Mouse (Mus musculus): ENCODE measurements at regions not wholly inside any gene's neighbourhood (a gene's known extent, or its start where the extent isn't known, plus 50 kb on each side); places are given as distances from the start of the nearest gene placed in this dataset.

DNA sequence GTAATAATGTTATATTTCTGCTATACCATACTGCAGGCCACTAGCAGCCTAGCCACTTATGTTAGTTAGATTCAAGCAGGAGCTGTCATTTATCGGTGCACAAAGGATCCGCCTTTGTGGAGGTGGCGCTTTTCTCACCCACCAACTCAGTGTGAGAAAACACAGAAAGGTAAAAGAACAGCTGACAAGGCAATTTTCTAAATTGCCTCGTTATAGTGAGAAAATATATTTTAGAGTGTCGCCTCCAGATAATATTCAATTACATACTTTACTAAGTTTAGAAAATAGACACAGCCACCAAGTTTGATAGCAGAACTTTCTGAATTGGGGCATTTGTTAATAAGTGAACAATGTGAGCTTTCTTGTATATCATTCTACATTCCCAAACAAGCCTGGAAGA lies 221.2 kb downstream of the Gm5426 start:
- intact Hi-C loops (cut with DNase I), result no loop called here
- no peak overlapping the region for H3K9ac ChIP-seq (ENCODE audit: low read depth, low read length)
- no peaks in the 10 kb centered on the region for H3K36me3 ChIP-seq (ENCODE audit: control insufficient read depth, insufficient read depth, low read length)
- H3K27ac ChIP-seq, result no peak overlapping the region
- no peak for DNase-seq
- no peak overlapping the region for H3K4me3 ChIP-seq
- no peaks in the 10 kb centered on the region for H3K79me2 ChIP-seq (replicated peaks; ENCODE audit: control insufficient read depth, insufficient read depth, low read length)
- H3K27me3 ChIP-seq (ENCODE audit: control insufficient read depth, insufficient read depth, low read length), result no peaks in the 10 kb centered on the region
- 82% methylated on average over 5 of the region's 5 CpGs for WGBS
- H3K4me1 ChIP-seq (ENCODE audit: control insufficient read depth, insufficient read depth, low read length), result no peaks in the 10 kb centered on the region
- no peak for TF ChIP-seq CTCF (IDR thresholded peaks at IDR 0.05)
- no peak for TF ChIP-seq EP300 (IDR thresholded peaks at IDR 0.05; ENCODE audit: insufficient read depth, low read depth, low read length)
- TF ChIP-seq POLR2A (IDR thresholded peaks at IDR 0.05; ENCODE audit: insufficient read depth, low read depth, low read length), result no peak

DNA sequence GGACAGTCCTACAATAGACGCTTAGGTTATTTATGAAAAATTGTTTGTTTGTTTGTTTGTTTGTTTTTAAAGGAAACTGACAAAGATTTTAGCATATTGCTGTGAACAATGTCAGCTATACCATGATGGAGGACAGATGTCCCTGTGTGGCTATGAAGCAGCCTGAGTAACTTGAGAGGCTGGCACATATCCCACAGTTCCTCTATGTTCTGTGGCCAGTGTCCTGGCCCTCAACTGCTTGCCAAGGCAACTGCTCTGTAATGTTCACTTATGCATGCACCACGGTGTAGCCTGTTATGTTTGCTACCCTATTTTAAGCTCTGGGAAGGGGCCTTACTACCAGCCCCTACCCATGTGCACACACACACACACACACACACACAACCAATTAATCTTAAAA lies 222.6 kb downstream of the Gm5426 start:
- Histone ChIP-seq H3K36me3 (ENCODE audit: control insufficient read depth, insufficient read depth, low read length) (no peaks in the 10 kb centered on the region), H3K4me3 (no peak overlapping the region), H3K27ac (no peak overlapping the region), H3K79me2 (replicated peaks; ENCODE audit: control insufficient read depth, insufficient read depth, low read length) (no peaks in the 10 kb centered on the region), H3K4me1 (ENCODE audit: control insufficient read depth, insufficient read depth, low read length) (no peaks in the 10 kb centered on the region), H3K9ac (ENCODE audit: low read depth, low read length) (no peak overlapping the region), H3K27me3 (ENCODE audit: control insufficient read depth, insufficient read depth, low read length) (no peaks in the 10 kb centered on the region)
- DNase-seq, result no peak
- intact Hi-C loops (cut with DNase I), result no loop called here
- 47% methylated on average over 2 of the region's 2 CpGs for WGBS
- TF ChIP-seq EP300 (IDR thresholded peaks at IDR 0.05; ENCODE audit: insufficient read depth, low read depth, low read length), result no peak
- no peak for TF ChIP-seq POLR2A (IDR thresholded peaks at IDR 0.05; ENCODE audit: insufficient read depth, low read depth, low read length)
- TF ChIP-seq CTCF (IDR thresholded peaks at IDR 0.05), result no peak

DNA sequence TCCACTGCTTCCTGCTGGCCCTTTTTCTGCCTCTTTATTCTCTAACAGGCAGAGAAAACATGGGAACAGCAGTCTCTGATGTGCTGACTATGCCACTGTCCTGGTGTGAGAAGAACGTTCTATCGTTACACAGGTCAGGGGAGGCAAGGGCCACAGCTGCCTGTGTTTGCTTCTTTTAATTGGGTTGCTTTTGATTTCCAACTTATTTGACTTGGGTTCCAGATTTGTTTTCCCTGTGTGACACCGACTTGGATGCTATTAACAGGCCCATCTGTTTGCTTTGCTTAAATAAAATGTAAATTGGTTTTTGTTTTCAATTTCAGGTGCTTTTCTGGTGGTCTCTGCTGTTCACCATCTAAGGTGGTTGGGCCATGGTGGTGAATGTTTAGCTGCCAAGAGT lies 225.8 kb downstream of the Gm5426 start:
- Histone ChIP-seq H3K79me2 (replicated peaks; ENCODE audit: control insufficient read depth, insufficient read depth, low read length) (no peaks in the 10 kb centered on the region), H3K4me3 (no peak overlapping the region), H3K36me3 (ENCODE audit: control insufficient read depth, insufficient read depth, low read length) (no peaks in the 10 kb centered on the region), H3K27me3 (ENCODE audit: control insufficient read depth, insufficient read depth, low read length) (no peaks in the 10 kb centered on the region), H3K27ac (no peak overlapping the region), H3K4me1 (ENCODE audit: control insufficient read depth, insufficient read depth, low read length) (no peaks in the 10 kb centered on the region), H3K9ac (ENCODE audit: low read depth, low read length) (no peak overlapping the region)
- no peak for TF ChIP-seq EP300 (IDR thresholded peaks at IDR 0.05; ENCODE audit: insufficient read depth, low read depth, low read length)
- TF ChIP-seq POLR2A (IDR thresholded peaks at IDR 0.05; ENCODE audit: insufficient read depth, low read depth, low read length), result no peak
- TF ChIP-seq CTCF (IDR thresholded peaks at IDR 0.05), result no peak
- intact Hi-C loops (cut with DNase I), result no loop called here
- WGBS, result 89% methylated on average over 3 of the region's 3 CpGs
- DNase-seq, result no peak

DNA sequence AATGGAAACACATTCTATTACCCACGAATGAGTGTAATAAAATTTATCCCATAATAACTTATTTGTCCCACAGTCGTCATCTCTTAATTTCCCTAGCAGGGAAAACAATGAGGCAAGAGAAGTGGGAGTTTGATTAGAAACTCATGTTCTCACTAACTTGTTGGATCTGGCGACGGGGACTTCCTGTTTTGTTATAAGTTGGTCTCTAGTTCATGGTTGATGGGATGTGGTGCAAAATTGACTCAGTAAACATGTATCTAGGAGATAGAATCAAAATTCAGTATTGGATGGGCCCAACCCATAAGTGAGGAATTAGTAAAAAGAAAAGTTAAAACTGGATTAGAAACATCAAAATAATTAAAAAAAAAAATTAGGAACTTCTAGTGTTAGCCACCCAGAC lies 227.5 kb downstream of the Gm5426 start:
- no peaks in the 10 kb centered on the region for H3K27me3 ChIP-seq (ENCODE audit: control insufficient read depth, insufficient read depth, low read length)
- TF ChIP-seq EP300 (IDR thresholded peaks at IDR 0.05; ENCODE audit: insufficient read depth, low read depth, low read length), result no peak
- no peak for TF ChIP-seq CTCF (IDR thresholded peaks at IDR 0.05)
- TF ChIP-seq POLR2A (IDR thresholded peaks at IDR 0.05; ENCODE audit: insufficient read depth, low read depth, low read length), result no peak
- WGBS, result 37% methylated on average over 4 of the region's 4 CpGs
- no peaks in the 10 kb centered on the region for H3K4me1 ChIP-seq (ENCODE audit: control insufficient read depth, insufficient read depth, low read length)
- H3K27ac ChIP-seq, result no peak overlapping the region
- no peak overlapping the region for H3K4me3 ChIP-seq
- no peak for DNase-seq
- H3K36me3 ChIP-seq (ENCODE audit: control insufficient read depth, insufficient read depth, low read length), result no peaks in the 10 kb centered on the region
- intact Hi-C loops (cut with DNase I), result no loop called here
- no peak overlapping the region for H3K9ac ChIP-seq (ENCODE audit: low read depth, low read length)
- H3K79me2 ChIP-seq (replicated peaks; ENCODE audit: control insufficient read depth, insufficient read depth, low read length), result no peaks in the 10 kb centered on the region

DNA sequence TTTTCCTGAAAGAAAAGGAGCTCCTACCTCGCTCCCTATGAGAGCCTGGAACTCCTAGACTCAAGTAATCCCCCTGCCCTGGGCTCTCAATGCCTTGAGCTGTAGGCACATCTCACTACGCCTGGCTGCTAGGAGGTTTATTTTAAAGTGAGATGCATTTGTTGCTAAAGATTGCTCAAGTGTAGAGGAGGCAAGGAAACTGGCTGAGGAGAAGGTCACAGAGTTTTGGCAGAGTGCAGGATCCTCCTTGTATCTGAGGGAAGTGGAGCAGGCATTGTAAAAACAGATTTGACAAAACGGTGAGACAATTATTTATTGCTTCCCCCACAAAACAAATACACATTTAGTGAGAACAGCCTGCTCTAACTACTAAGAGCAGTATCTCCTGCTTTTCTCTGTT lies 228.7 kb downstream of the Gm5426 start:
- DNase-seq, result no peak
- H3K9ac ChIP-seq (ENCODE audit: low read depth, low read length), result no peak overlapping the region
- H3K4me1 ChIP-seq (ENCODE audit: control insufficient read depth, insufficient read depth, low read length), result no peaks in the 10 kb centered on the region
- intact Hi-C loops (cut with DNase I), result no loop called here
- TF ChIP-seq EP300 (IDR thresholded peaks at IDR 0.05; ENCODE audit: insufficient read depth, low read depth, low read length), result no peak
- no peak for TF ChIP-seq POLR2A (IDR thresholded peaks at IDR 0.05; ENCODE audit: insufficient read depth, low read depth, low read length)
- H3K79me2 ChIP-seq (replicated peaks; ENCODE audit: control insufficient read depth, insufficient read depth, low read length), result no peaks in the 10 kb centered on the region
- H3K27me3 ChIP-seq (ENCODE audit: control insufficient read depth, insufficient read depth, low read length), result no peaks in the 10 kb centered on the region
- no peak overlapping the region for H3K27ac ChIP-seq
- 59% methylated on average over 3 of the region's 3 CpGs for WGBS
- H3K4me3 ChIP-seq, result no peak overlapping the region
- H3K36me3 ChIP-seq (ENCODE audit: control insufficient read depth, insufficient read depth, low read length), result no peaks in the 10 kb centered on the region

DNA sequence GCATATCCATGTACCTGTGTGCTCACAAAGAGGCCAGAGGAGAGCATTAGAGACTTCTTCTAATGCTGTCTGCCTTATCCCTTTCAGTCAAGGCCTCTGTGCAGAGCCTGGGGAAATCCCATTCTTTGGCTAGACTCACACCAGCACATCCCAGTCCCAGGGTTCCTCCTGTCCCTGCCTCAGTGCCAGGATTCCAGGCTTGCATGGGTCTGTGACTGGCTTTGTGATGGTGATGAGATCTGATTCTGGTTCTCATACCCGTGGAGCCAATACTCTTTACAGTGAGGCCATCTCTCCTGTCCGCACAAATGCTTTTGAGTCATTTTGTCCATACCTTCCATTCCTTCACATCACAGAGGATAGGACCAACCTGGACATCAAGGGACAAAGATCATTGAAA lies 230.5 kb downstream of the Gm5426 start:
- 90% methylated on average over 2 of the region's 2 CpGs for WGBS
- Histone ChIP-seq H3K36me3 (ENCODE audit: control insufficient read depth, insufficient read depth, low read length) (no peaks in the 10 kb centered on the region), H3K79me2 (replicated peaks; ENCODE audit: control insufficient read depth, insufficient read depth, low read length) (no peaks in the 10 kb centered on the region), H3K9ac (ENCODE audit: low read depth, low read length) (no peak overlapping the region), H3K4me1 (ENCODE audit: control insufficient read depth, insufficient read depth, low read length) (no peaks in the 10 kb centered on the region), H3K27ac (no peak overlapping the region), H3K4me3 (no peak overlapping the region), H3K27me3 (ENCODE audit: control insufficient read depth, insufficient read depth, low read length) (no peaks in the 10 kb centered on the region)
- intact Hi-C loops (cut with DNase I), result no loop called here
- no peak for TF ChIP-seq POLR2A (IDR thresholded peaks at IDR 0.05; ENCODE audit: insufficient read depth, low read depth, low read length)
- TF ChIP-seq EP300 (IDR thresholded peaks at IDR 0.05; ENCODE audit: insufficient read depth, low read depth, low read length), result no peak
- no peak for TF ChIP-seq CTCF (IDR thresholded peaks at IDR 0.05)
- no peak for DNase-seq

All from heart, adult 2 months (tissue).